Mouse (Mus musculus): ENCODE data around the gene Atad2b.
"Not testable (repeated sequence)": the region's sequence is repeated elsewhere in the genome, so short reads cannot be mapped to it uniquely, and the experiment has no call there.

The Atad2b gene

GRCm38 (mm10) chr12:4911716-4912115 lies 5.4 kb upstream of the Atad2b start:
- DNase-seq (ENCODE audit: low read depth), result no peak

GRCm38 (mm10) chr12:4914441-4914840 lies 2.7 kb upstream of the Atad2b start:
- no peak for DNase-seq (ENCODE audit: low read depth)

- DNase-seq (ENCODE audit: low read depth), result no peak
Measured at GRCm38 (mm10) chr12:4914944-4915343, 2.2 kb upstream of the Atad2b start.

GRCm38 (mm10) chr12:4917805-4918591 lies 845 bp downstream of the Atad2b start:
- peak; percentile 47 for DNase-seq (ENCODE audit: low read depth)

GRCm38 (mm10) chr12:4928197-4928596 lies 11.0 kb downstream of the Atad2b start:
- no peak for DNase-seq (ENCODE audit: low read depth)

- no peak for DNase-seq (ENCODE audit: low read depth)
Measured at GRCm38 (mm10) chr12:4930820-4931548, 13.8 kb downstream of the Atad2b start.

GRCm38 (mm10) chr12:4952272-4952671 lies 35.1 kb downstream of the Atad2b start:
- no peak for DNase-seq (ENCODE audit: low read depth)

GRCm38 (mm10) chr12:4953156-4953555 lies 36.0 kb downstream of the Atad2b start:
- DNase-seq (ENCODE audit: low read depth), result no peak

- peak; percentile 22 for DNase-seq (ENCODE audit: low read depth)
Measured at GRCm38 (mm10) chr12:4972939-4973338, 55.8 kb downstream of the Atad2b start.

GRCm38 (mm10) chr12:4978324-4978723 lies 61.2 kb downstream of the Atad2b start:
- no peak for DNase-seq (ENCODE audit: low read depth)

GRCm38 (mm10) chr12:4996981-4997380 lies 79.8 kb downstream of the Atad2b start:
- DNase-seq (ENCODE audit: low read depth), result no peak

- no peak for DNase-seq (ENCODE audit: low read depth)
Measured at GRCm38 (mm10) chr12:5005338-5005737, 88.2 kb downstream of the Atad2b start.

GRCm38 (mm10) chr12:5005776-5006175 lies 88.6 kb downstream of the Atad2b start:
- not testable (repeated sequence) for DNase-seq (ENCODE audit: low read depth)

GRCm38 (mm10) chr12:5008638-5009037 lies 91.5 kb downstream of the Atad2b start:
- not testable (repeated sequence) for DNase-seq (ENCODE audit: low read depth)

GRCm38 (mm10) chr12:5025226-5025861 lies 108.2 kb downstream of the Atad2b start:
- no peak for DNase-seq (ENCODE audit: low read depth)

- DNase-seq (ENCODE audit: low read depth), result no peak
Measured at GRCm38 (mm10) chr12:5029035-5029434, 111.9 kb downstream of the Atad2b start.

GRCm38 (mm10) chr12:5038008-5038407 lies 120.9 kb downstream of the Atad2b start:
- no peak for DNase-seq (ENCODE audit: low read depth)

GRCm38 (mm10) chr12:5044141-5044540 lies 127.0 kb downstream of the Atad2b start:
- DNase-seq (ENCODE audit: low read depth), result no peak

GRCm38 (mm10) chr12:5048104-5048503 lies 131.0 kb downstream of the Atad2b start:
- DNase-seq (ENCODE audit: low read depth), result no peak

- no peak for DNase-seq (ENCODE audit: low read depth)
Measured at GRCm38 (mm10) chr12:5067590-5067989, 150.4 kb downstream of the Atad2b start.

- DNase-seq (ENCODE audit: low read depth), result no peak
Measured at GRCm38 (mm10) chr12:5070131-5070530, 153.0 kb downstream of the Atad2b start.

GRCm38 (mm10) chr12:5073191-5073590 lies 156.0 kb downstream of the Atad2b start:
- no peak for DNase-seq (ENCODE audit: low read depth)

- DNase-seq (ENCODE audit: low read depth), result no peak
Measured at GRCm38 (mm10) chr12:5081480-5081879, 164.3 kb downstream of the Atad2b start.

All from fibroblast of lung, adult 2 months (primary cell).